Mouse (Mus musculus) adrenal gland, adult 10 weeks (tissue): Measurements from ENCODE around the gene Fam184b. TPM values are rescaled to one million over a fixed set of nuclear protein-coding genes. Genes with fewer than 3 reads are reported as not detected.

Experiments used
- polyA plus RNA-seq: library from polyadenylated mRNA; stranded (reverse); fragments of 350-450 nt; fragmentation: Illumina TruSeq; extraction: RNeasy Lipid Tissue Mini Kit (QIAGEN cat#74804); gene quantifications from one replicate; pipeline ENCODE4 v1.2.3, GENCODE M21; 2014; ENCODE audit warnings: low read depth, low replicate concordance

Fam184b gene
- not detected for polyA plus RNA-seq

DNA sequence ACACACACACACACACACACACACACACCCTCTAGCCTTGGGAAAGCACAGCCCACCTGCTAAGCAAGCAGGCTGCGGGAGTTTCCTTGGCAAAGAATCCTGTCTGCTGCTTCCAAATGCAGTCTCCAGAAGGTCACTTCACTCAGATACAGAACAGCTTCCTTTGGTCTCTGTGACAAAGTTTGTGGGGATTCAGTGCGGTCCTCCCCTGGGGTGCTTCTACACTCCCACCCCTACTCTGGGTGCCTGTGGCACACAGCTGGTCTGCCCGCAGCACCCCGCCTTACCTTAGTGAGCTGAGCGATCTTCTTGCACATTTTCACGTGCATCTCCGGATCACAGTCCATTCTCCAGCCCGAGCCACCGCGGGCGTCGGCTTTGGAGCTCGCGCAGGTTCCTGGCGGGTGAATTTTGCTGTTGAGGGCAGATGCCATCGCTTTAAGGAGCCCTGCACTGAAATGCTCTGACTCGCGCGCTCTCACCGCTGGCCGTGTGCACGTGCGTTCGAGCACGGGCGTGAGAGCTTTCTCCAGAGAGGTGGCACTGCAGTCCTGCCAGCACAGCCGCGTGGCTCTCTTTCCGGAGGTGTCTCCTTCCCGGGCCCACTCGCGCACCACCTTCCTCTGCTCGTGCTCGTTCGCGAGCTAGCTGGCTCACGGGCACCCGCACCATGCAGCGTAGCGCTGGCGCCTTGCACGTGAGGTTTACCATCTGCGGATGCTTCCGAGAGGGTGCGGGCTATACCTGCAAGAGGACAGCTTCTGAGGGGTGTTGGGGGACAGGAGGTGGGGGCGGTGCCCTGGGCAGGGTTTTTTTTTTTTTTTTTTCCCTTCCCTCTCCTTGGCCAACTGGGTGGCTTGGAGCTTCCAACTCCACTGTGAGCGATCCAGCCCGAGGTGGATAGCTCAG, at the start of gene Fam184b:
Gene Fam184b, minus strand, starts transcription at position 809 of the 909 bp plus-strand sequence.

DNA sequence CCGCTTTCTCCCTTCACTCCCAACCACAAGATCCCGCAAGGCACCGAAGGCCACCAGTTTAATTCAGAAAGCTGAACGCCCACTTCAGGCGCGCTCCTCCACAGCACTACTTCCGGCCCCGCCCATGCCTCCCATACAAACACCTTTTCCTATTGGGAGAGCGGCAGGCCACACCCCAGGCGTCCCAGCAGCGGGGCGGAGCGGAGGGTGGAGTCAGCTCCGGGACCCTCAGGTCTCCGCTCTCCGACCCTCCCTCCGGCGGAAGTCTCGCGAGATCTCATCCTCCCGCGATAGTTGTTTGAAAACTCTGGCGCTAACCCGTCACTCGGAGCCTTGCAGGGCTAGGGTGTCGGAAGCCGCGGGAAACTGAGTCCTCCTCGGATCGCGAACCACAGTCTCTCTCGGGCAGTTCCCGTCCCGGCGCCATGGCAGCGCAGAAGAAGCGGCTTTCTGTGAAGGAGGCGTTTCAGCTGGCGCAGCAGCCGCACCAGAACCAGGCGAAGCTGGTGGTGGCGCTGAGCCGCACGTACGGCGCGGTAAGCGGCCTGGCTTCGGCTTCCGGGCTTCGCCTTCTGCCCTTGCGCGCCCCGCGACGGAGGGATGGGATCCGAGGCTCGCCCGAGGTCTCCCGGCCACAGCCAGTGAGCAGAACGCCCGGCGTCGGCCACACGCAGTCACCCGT, 30.3 kb upstream of the Fam184b start, which contains the start of gene Ncapg:
Gene Ncapg, plus strand, starts transcription at position 322 of the 682 bp plus-strand sequence.

DNA sequence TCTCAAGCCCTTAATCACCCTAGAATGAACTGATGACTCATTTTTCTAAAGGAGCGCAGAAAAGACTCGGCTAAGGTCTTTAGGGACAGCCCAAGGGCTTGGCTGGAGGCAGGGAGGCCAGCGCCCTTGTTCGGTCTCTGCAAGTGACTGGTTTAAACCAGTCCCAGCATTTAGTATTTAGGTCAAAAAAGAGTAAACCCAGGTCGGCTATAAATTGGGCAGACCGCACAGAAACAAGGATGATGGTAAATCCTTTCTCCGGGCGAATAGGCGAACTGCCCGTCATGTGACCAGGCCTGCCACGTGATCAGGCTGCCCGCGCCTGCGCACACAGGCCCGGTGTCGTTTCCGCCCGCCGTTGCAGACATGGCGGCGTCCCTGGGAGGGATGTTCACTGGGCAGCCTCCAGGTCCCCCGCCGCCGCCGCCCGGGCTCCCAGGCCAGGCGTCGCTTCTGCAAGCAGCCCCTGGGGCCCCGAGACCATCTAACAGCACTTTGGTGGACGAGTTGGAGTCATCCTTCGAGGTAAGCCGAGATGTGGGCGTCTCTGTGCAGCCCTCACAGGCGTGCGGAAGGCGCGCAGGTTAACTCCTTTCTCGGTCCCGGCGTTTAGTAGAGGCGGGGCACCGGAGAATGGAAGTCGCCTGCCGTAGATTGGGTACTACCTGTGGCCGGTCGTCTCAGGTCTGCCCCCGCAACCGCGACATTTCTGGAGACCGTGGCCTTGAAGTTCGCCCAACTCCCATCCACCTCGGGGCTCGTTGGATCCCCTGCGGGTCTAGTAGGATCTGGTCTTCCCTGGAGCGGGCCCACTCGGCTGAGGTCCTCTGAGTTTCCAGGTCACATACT, 119.2 kb downstream of the Fam184b start, which contains the start of gene Med28:
Gene Med28, plus strand, starts transcription at position 270 of the 849 bp plus-strand sequence.

DNA sequence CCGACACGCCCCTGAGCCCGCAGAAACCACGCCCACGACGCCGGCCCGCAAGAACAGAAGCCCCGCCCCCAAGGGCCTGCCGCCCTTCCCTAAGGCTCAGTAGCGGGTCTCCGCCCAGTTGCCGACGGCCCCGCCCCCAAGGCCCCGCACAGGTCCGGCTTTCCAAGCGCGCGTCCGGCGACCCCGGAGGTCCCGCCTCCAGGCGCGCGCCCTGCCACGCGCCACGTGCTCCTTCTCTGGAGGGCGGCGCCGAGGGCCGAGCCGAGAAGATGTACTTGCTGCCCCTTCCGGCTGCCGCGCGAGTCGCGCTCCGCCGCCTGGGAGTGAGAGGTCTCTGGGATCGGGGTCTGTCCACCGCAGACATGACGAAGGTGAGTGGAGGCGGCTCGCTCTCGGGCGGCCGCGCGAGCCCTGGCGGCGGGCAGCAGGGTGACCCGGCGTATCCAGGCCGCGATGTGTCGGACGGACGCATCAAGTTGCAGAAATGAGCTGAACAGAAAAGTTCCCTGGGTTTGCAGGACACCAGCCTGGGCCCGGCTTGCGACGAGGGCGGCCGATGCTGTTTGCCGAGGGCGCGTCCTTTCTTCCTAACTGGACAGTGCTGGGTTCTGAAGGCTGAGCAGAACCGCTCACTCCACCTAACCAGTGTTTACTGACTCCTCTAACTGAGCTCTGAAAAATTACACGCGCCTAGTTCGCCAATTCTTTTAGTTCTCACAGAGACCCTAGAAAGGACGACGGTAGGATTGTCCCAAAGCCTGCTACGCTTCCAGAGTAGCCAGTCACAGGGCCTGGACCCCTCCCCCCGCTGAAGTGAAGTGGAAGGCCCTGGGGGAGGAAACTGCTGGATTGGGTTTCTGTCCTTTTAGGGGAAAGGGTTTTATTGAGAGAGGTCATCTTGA, 146.0 kb downstream of the Fam184b start, which contains the start of gene Lap3:
Gene Lap3, plus strand, starts transcription at position 184 of the 902 bp plus-strand sequence.

Other genes starting within 250 kb of the Fam184b start
- 99.1 TPM for gene Qdpr, start 189.4 kb downstream of the Fam184b start, polyA plus RNA-seq
- not detected for gene Clrn2, start 185.9 kb downstream of the Fam184b start, polyA plus RNA-seq
- 49.9 TPM for gene Lap3, start 146.2 kb downstream of the Fam184b start, polyA plus RNA-seq
- 76.3 TPM for gene Med28, start 119.4 kb downstream of the Fam184b start, polyA plus RNA-seq
- 7.2 TPM for gene Ncapg, start 30.3 kb upstream of the Fam184b start, polyA plus RNA-seq
- 56.2 TPM for gene Lcorl, start 218.0 kb upstream of the Fam184b start, polyA plus RNA-seq